Mouse (Mus musculus): ENCODE data around the gene Phpt1. TPM values are rescaled to one million over a fixed set of nuclear protein-coding genes. Genes with fewer than 3 reads are reported as not detected.

Phpt1 gene
- total and polyA plus RNA-seq, 3 experiments: 34.7 to 73.7 TPM; not detected in 1

- TF ChIP-seq ETS1 (IDR thresholded peaks at IDR 0.05; ENCODE audit: low read depth, low read length): no peak
- no peak for TF ChIP-seq TAL1 (IDR thresholded peaks at IDR 0.05; ENCODE audit: low read length)
- no peak for TF ChIP-seq MYC (IDR thresholded peaks at IDR 0.05; ENCODE audit: low read depth, low read length)
- no peak for TF ChIP-seq CHD1 (IDR thresholded peaks at IDR 0.05; ENCODE audit: low read depth, low read length)
- TF ChIP-seq NELFE (IDR thresholded peaks at IDR 0.05; ENCODE audit: low read depth, low read length): no peak
- TF ChIP-seq ZC3H11A (IDR thresholded peaks at IDR 0.05; ENCODE audit: low read depth, low read length): no peak
- TF ChIP-seq JUND (IDR thresholded peaks at IDR 0.05; ENCODE audit: low read depth, low read length): no peak
- TF ChIP-seq KAT2A (conservative IDR thresholded peaks at IDR 0.05; ENCODE audit: low read depth, low read length): no peak
- no peak for TF ChIP-seq MEF2A (IDR thresholded peaks at IDR 0.05; ENCODE audit: extremely low read depth, insufficient replicate concordance, low read depth, low read length, poor library complexity, severe bottlenecking)
- no peak for TF ChIP-seq ELF1 (IDR thresholded peaks at IDR 0.05; ENCODE audit: low read depth, low read length)
- TF ChIP-seq POLR2A (IDR thresholded peaks at IDR 0.05; ENCODE audit: control insufficient read depth in 1 of 2, insufficient read depth in 1 of 2, low read depth in 1 of 2, low read length in 2 of 2, poor library complexity in 1 of 2): no peak
- TF ChIP-seq UBTF (IDR thresholded peaks at IDR 0.05; ENCODE audit: borderline replicate concordance, insufficient read depth, low read depth, low read length): no peak
- no peak for TF ChIP-seq TCF12 (IDR thresholded peaks at IDR 0.05; ENCODE audit: low read depth, low read length)
- TF ChIP-seq MXI1 (IDR thresholded peaks at IDR 0.05; ENCODE audit: low read depth, low read length): no peak
- no peak for TF ChIP-seq ZKSCAN1 (IDR thresholded peaks at IDR 0.05; ENCODE audit: low read depth, low read length)
- no peak for TF ChIP-seq USF1 (IDR thresholded peaks at IDR 0.05; ENCODE audit: low read depth, low read length)
- no peak for TF ChIP-seq POLR2AphosphoS5 (IDR thresholded peaks at IDR 0.05; ENCODE audit: borderline replicate concordance, low read depth, low read length)
- no peak overlapping the region for H3K9ac ChIP-seq (ENCODE audit: control insufficient read depth, low read depth, low read length, poor library complexity, severe bottlenecking)
- no peak for DNase-seq (ENCODE audit: low read depth, low spot score)
- H3K27me3 ChIP-seq (ENCODE audit: control insufficient read depth in 1 of 2, insufficient read depth in 2 of 2, low read length in 2 of 2): no peaks in the 10 kb centered on the region
- peaks cover 0 to 11% of the 10 kb centered on the region in 2 experiments; a peak in 2 of 4 replicates for H3K36me3 ChIP-seq (ENCODE audit: control insufficient read depth in 1 of 2, insufficient read depth in 2 of 2, low read length in 2 of 2)
- peaks cover 7% of the 10 kb centered on the region for H3K79me2 ChIP-seq (ENCODE audit: control insufficient read depth, insufficient read depth, low read length, poor library complexity)
- H3K27ac ChIP-seq (ENCODE audit: control insufficient read depth, low read depth, low read length): no peak overlapping the region
- no peak overlapping the region for H3K4me3 ChIP-seq (ENCODE audit: control insufficient read depth in 1 of 2, insufficient read depth in 1 of 2, low read depth in 2 of 2, low read length in 2 of 2)
- H3K4me1 ChIP-seq (ENCODE audit: control insufficient read depth in 1 of 2, insufficient read depth in 2 of 2, low read length in 2 of 2): peaks cover 0 to 20% of the 10 kb centered on the region in 2 experiments; a peak in 2 of 4 replicates
- H3K9me3 ChIP-seq (replicated peaks; ENCODE audit: insufficient read depth, low read length): no peaks in the 10 kb centered on the region
Measured at GRCm38 (mm10) chr2:25577951-25578795, 3.1 kb upstream of the Phpt1 start.
